Mouse (Mus musculus): ENCODE measurements around the gene 4930550C14Rik. TPM values are rescaled to one million over a fixed set of nuclear protein-coding genes. Genes with fewer than 3 reads are reported as not detected.

Gene 4930550C14Rik
- polyA plus RNA-seq, 1 experiment: 0.06 TPM

DNA sequence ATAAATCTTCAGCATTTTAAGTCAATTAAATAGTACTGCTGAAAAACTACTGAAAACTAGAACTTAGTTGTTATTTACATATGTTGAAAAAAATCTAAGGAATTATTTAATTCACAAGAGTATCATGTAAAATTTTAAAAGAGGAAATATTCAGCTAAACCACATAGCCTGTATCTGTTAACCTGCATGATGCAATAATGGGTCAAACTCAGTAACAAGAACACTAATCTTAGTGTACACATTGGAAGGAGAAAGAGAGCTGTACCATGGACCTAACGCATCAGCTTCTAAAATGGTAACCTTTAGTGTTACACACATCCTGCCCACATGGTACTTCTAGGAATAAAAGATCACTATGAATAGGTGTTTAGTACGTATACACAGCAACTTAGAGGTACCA, 49.9 kb downstream of the 4930550C14Rik start:
- H3K36me3 ChIP-seq (ENCODE audit: control insufficient read depth, insufficient read depth): peaks cover 27% of the 10 kb centered on the region
- no peak overlapping the region for H3K4me3 ChIP-seq (ENCODE audit: insufficient read depth, poor library complexity, severe bottlenecking)
- H3ac ChIP-seq (ENCODE audit: control insufficient read depth, insufficient read length, low read depth): no peak overlapping the region
- no peaks in the 10 kb centered on the region for H3K79me2 ChIP-seq (ENCODE audit: control insufficient read depth, insufficient read depth)
- TF ChIP-seq FOSL1 (IDR thresholded peaks at IDR 0.05; ENCODE audit: insufficient read depth, low read length, poor library complexity, severe bottlenecking) (no peak), MYOG (IDR thresholded peaks at IDR 0.05; ENCODE audit: control insufficient read depth, extremely low read depth, insufficient read length) (no peak), MYOD1 (IDR thresholded peaks at IDR 0.05; ENCODE audit: control insufficient read depth, insufficient read length, low read depth) (no peak), CTCF (IDR thresholded peaks at IDR 0.05; ENCODE audit: control insufficient read depth, insufficient read depth, insufficient read length) (no peak), CEBPB (IDR thresholded peaks at IDR 0.05; ENCODE audit: low read depth) (no peak), MAX (IDR thresholded peaks at IDR 0.05) (no peak), USF1 (IDR thresholded peaks at IDR 0.05; ENCODE audit: low read depth) (no peak)
- H3K27me3 ChIP-seq (ENCODE audit: control insufficient read depth, insufficient read depth, insufficient read length): no peaks in the 10 kb centered on the region
- H3K79me3 ChIP-seq (ENCODE audit: low read depth): no peaks in the 10 kb centered on the region

GRCm38 (mm10) chr9:53472806-53473518, 70.8 kb downstream of the 4930550C14Rik start:
- Histone ChIP-seq H3K79me3 (ENCODE audit: low read depth) (no peaks in the 10 kb centered on the region), H3K79me2 (ENCODE audit: control insufficient read depth, insufficient read depth) (no peaks in the 10 kb centered on the region), H3K27me3 (ENCODE audit: control insufficient read depth, insufficient read depth, insufficient read length) (no peaks in the 10 kb centered on the region), H3K36me3 (ENCODE audit: control insufficient read depth, insufficient read depth) (peaks cover 10% of the 10 kb centered on the region), H3K4me3 (ENCODE audit: insufficient read depth, poor library complexity, severe bottlenecking) (no peak overlapping the region), H3ac (ENCODE audit: control insufficient read depth, insufficient read length, low read depth) (no peak overlapping the region)
- TF ChIP-seq USF1 (IDR thresholded peaks at IDR 0.05; ENCODE audit: low read depth): no peak
- no peak for TF ChIP-seq MYOD1 (IDR thresholded peaks at IDR 0.05; ENCODE audit: control insufficient read depth, insufficient read length, low read depth)
- no peak for TF ChIP-seq CEBPB (IDR thresholded peaks at IDR 0.05; ENCODE audit: low read depth)
- TF ChIP-seq FOSL1 (IDR thresholded peaks at IDR 0.05; ENCODE audit: insufficient read depth, low read length, poor library complexity, severe bottlenecking): no peak
- no peak for TF ChIP-seq MAX (IDR thresholded peaks at IDR 0.05)
- TF ChIP-seq MYOG (IDR thresholded peaks at IDR 0.05; ENCODE audit: control insufficient read depth, extremely low read depth, insufficient read length): no peak
- no peak for TF ChIP-seq CTCF (IDR thresholded peaks at IDR 0.05; ENCODE audit: control insufficient read depth, insufficient read depth, insufficient read length)

Small RNAs within 50 kb of the gene (microRNA-seq; reads per million reads assigned to microRNA genes)
- not detected for gene Mir130c (ENCODE audit: borderline microRNAs expressed)

Other genes with a start within 250 kb of the 4930550C14Rik start
- gene Ddx10, start 154.3 kb upstream of the 4930550C14Rik start, polyA plus RNA-seq (2012; fragmentation: generic; extraction: Trizol): 6.5 TPM
- not detected for gene Exph5, start 100.7 kb upstream of the 4930550C14Rik start, polyA plus RNA-seq (2012; fragmentation: generic; extraction: Trizol)
- 5.2 TPM for gene Kdelc2, start 18.3 kb upstream of the 4930550C14Rik start, polyA plus RNA-seq (2012; fragmentation: generic; extraction: Trizol)
- gene Atm, start 134.4 kb downstream of the 4930550C14Rik start, polyA plus RNA-seq (2012; fragmentation: generic; extraction: Trizol): 3.3 TPM
- 3.0 TPM for gene Npat, start 134.7 kb downstream of the 4930550C14Rik start, polyA plus RNA-seq (2012; fragmentation: generic; extraction: Trizol)
- gene Acat1, start 208.1 kb downstream of the 4930550C14Rik start, polyA plus RNA-seq (2012; fragmentation: generic; extraction: Trizol): 28.3 TPM